Mouse (Mus musculus): Measurements from ENCODE around the gene Comp. TPM values are rescaled to one million over a fixed set of nuclear protein-coding genes. Genes with fewer than 3 reads are reported as not detected.

Gene Comp
- polyA plus RNA-seq, 2 experiments: 0.29 to 0.47 TPM

- Histone ChIP-seq H3K27ac (peak overlapping the region; percentile 86), H3K9ac (replicated peaks) (peak overlapping the region; percentile 99), H3K4me1 (replicated peaks; ENCODE audit: control insufficient read depth in 2 of 2, insufficient read depth in 2 of 2, low read length in 1 of 2) (peaks cover 66 to 72% of the 10 kb centered on the region in 2 experiments), H3K9me3 (ENCODE audit: control insufficient read depth, low read length) (no peaks in the 10 kb centered on the region), H3K36me3 (replicated peaks; ENCODE audit: control insufficient read depth, insufficient read depth, low read depth) (peaks cover 34% of the 10 kb centered on the region), H3K27me3 (ENCODE audit: control insufficient read depth, insufficient read depth, low read length) (no peaks in the 10 kb centered on the region), H3K4me3 (ENCODE audit: insufficient read depth in 1 of 2, low read depth in 2 of 2, low read length in 2 of 2) (peak overlapping the region; percentile 82 to 98), H3K4me2 (ENCODE audit: low read depth) (peak overlapping the region; percentile 96)
- WGBS (ENCODE audit: insufficient replicate concordance): 14% methylated on average over 3 of the region's 3 CpGs
- TF ChIP-seq CTCF (IDR thresholded peaks at IDR 0.05; ENCODE audit: low read depth) (no peak), EP300 (IDR thresholded peaks at IDR 0.05; ENCODE audit: low read depth) (no peak)
- no peak for DNase-seq (ENCODE audit: low read depth in 3 of 3, low spot score in 3 of 3)
- no peak for ATAC-seq (ENCODE audit: insufficient read depth)
Observed at GRCm38 (mm10) chr8:70352000-70352384, 21.4 kb upstream of the Comp start.

GRCm38 (mm10) chr8:70352657-70353151 lies 20.7 kb upstream of the Comp start:
- TF ChIP-seq EP300 (IDR thresholded peaks at IDR 0.05; ENCODE audit: low read depth) (no peak), CTCF (IDR thresholded peaks at IDR 0.05; ENCODE audit: low read depth) (no peak)
- peaks cover 70 to 74% of the 10 kb centered on the region in 2 experiments for H3K4me1 ChIP-seq (replicated peaks; ENCODE audit: control insufficient read depth in 2 of 2, insufficient read depth in 2 of 2, low read length in 1 of 2)

GRCm38 (mm10) chr8:70353194-70353817 lies 20.1 kb upstream of the Comp start, which contains the start of gene Upf1:
Gene Upf1, minus strand, starts transcription at chr8:70353278.
- peaks cover 66 to 70% of the 10 kb centered on the region in 2 experiments for H3K4me1 ChIP-seq (replicated peaks; ENCODE audit: control insufficient read depth in 2 of 2, insufficient read depth in 2 of 2, low read length in 1 of 2)
- WGBS (ENCODE audit: insufficient replicate concordance): under 1% methylated on average over 69 of the region's 69 CpGs

More at GRCm38 (mm10) chr8:70352657-70353151, 20.7 kb upstream of the Comp start:
- Histone ChIP-seq H3K9me3 (ENCODE audit: control insufficient read depth, low read length) (no peaks in the 10 kb centered on the region), H3K27me3 (ENCODE audit: control insufficient read depth, insufficient read depth, low read length) (no peaks in the 10 kb centered on the region), H3K4me3 (ENCODE audit: insufficient read depth in 1 of 2, low read depth in 2 of 2, low read length in 2 of 2) (peak overlapping the region; percentile 82 to 98), H3K9ac (replicated peaks) (peak overlapping the region; percentile 99), H3K36me3 (replicated peaks; ENCODE audit: control insufficient read depth, insufficient read depth, low read depth) (peaks cover 29% of the 10 kb centered on the region), H3K27ac (peak overlapping the region; percentile 86), H3K4me2 (ENCODE audit: low read depth) (peak overlapping the region; percentile 96)
- DNase-seq (ENCODE audit: low read depth in 3 of 3, low spot score in 3 of 3): no peak
- WGBS (ENCODE audit: insufficient replicate concordance): under 1% methylated on average over 64 of the region's 64 CpGs
- ATAC-seq (ENCODE audit: insufficient read depth): peak; percentile 50

GRCm38 (mm10) chr8:70354004-70354403 lies 19.4 kb upstream of the Comp start:
- H3K27me3 ChIP-seq (ENCODE audit: control insufficient read depth, insufficient read depth, low read length): no peaks in the 10 kb centered on the region
- peaks cover 18% of the 10 kb centered on the region for H3K36me3 ChIP-seq (replicated peaks; ENCODE audit: control insufficient read depth, insufficient read depth, low read depth)
- peak overlapping the region; percentile 93 for H3K27ac ChIP-seq
- DNase-seq (ENCODE audit: low read depth in 3 of 3, low spot score in 3 of 3): no peak
- H3K4me2 ChIP-seq (ENCODE audit: low read depth): peak overlapping the region; percentile 78
- TF ChIP-seq CTCF (IDR thresholded peaks at IDR 0.05; ENCODE audit: low read depth) (no peak), EP300 (IDR thresholded peaks at IDR 0.05; ENCODE audit: low read depth) (no peak)
- no peak for ATAC-seq (ENCODE audit: insufficient read depth)
- H3K4me3 ChIP-seq (ENCODE audit: insufficient read depth in 1 of 2, low read depth in 2 of 2, low read length in 2 of 2): peak overlapping the region; percentile 48 to 98
- H3K9ac ChIP-seq (replicated peaks): peak overlapping the region; percentile 68
- no peaks in the 10 kb centered on the region for H3K9me3 ChIP-seq (ENCODE audit: control insufficient read depth, low read length)
- WGBS (ENCODE audit: insufficient replicate concordance): 40% methylated on average over 4 of the region's 4 CpGs
- H3K4me1 ChIP-seq (replicated peaks; ENCODE audit: control insufficient read depth in 2 of 2, insufficient read depth in 2 of 2, low read length in 1 of 2): peaks cover 59 to 63% of the 10 kb centered on the region in 2 experiments

More at GRCm38 (mm10) chr8:70353194-70353817, 20.1 kb upstream of the Comp start, which contains the start of gene Upf1:
- peak within 1 kb of the TSS; percentile 96 for H3K4me2 ChIP-seq (ENCODE audit: low read depth)
- peak; percentile 97 to 99 (median 98) for DNase-seq (ENCODE audit: low read depth in 3 of 3, low spot score in 3 of 3)
- peak; percentile 85 for ATAC-seq (ENCODE audit: insufficient read depth)
- peaks cover 24% of the 10 kb centered on the region for H3K36me3 ChIP-seq (replicated peaks; ENCODE audit: control insufficient read depth, insufficient read depth, low read depth)
- H3K4me3 ChIP-seq (ENCODE audit: insufficient read depth in 1 of 2, low read depth in 2 of 2, low read length in 2 of 2): peak within 1 kb of the TSS; percentile 82 to 98
- peak within 1 kb of the TSS; percentile 99 for H3K9ac ChIP-seq (replicated peaks)
- no peaks in the 10 kb centered on the region for H3K27me3 ChIP-seq (ENCODE audit: control insufficient read depth, insufficient read depth, low read length)
- H3K9me3 ChIP-seq (ENCODE audit: control insufficient read depth, low read length): no peaks in the 10 kb centered on the region
- TF ChIP-seq CTCF (IDR thresholded peaks at IDR 0.05; ENCODE audit: low read depth) (no peak), EP300 (IDR thresholded peaks at IDR 0.05; ENCODE audit: low read depth) (no peak)
- H3K27ac ChIP-seq: peak within 1 kb of the TSS; percentile 93

- DNase-seq (ENCODE audit: low read depth in 3 of 3, low spot score in 3 of 3): peak; percentile 66 to 71 (median 70)
- Histone ChIP-seq H3K4me2 (ENCODE audit: low read depth) (peak overlapping the region; percentile 74), H3K9me3 (ENCODE audit: control insufficient read depth, low read length) (no peaks in the 10 kb centered on the region), H3K4me3 (ENCODE audit: insufficient read depth in 1 of 2, low read depth in 2 of 2, low read length in 2 of 2) (peak overlapping the region; percentile 8 to 27; a peak in 2 of 4 replicates), H3K27me3 (ENCODE audit: control insufficient read depth, insufficient read depth, low read length) (no peaks in the 10 kb centered on the region), H3K9ac (replicated peaks) (peak overlapping the region; percentile 60), H3K4me1 (replicated peaks; ENCODE audit: control insufficient read depth in 2 of 2, insufficient read depth in 2 of 2, low read length in 1 of 2) (peaks cover 43 to 44% of the 10 kb centered on the region in 2 experiments), H3K36me3 (replicated peaks; ENCODE audit: control insufficient read depth, insufficient read depth, low read depth) (no peaks in the 10 kb centered on the region), H3K27ac (peak overlapping the region; percentile 95)
- WGBS (ENCODE audit: insufficient replicate concordance): 21% methylated on average over 1 of the region's 1 CpGs
- ATAC-seq (ENCODE audit: insufficient read depth): peak; percentile 70
- TF ChIP-seq EP300 (IDR thresholded peaks at IDR 0.05; ENCODE audit: low read depth) (peak; percentile 77), CTCF (IDR thresholded peaks at IDR 0.05; ENCODE audit: low read depth) (no peak)
Observed at GRCm38 (mm10) chr8:70356111-70356510, 17.2 kb upstream of the Comp start.
